Mouse (Mus musculus) limb, embryonic 13.5 days (tissue): ENCODE measurements at regions not wholly inside any gene's neighbourhood (a gene's known extent, or its start where the extent isn't known, plus 50 kb on each side); places are given as distances from the start of the nearest gene placed in this dataset.

Source experiments
- ATAC-seq: fragments of 200-750 bp; cut with Nextera tagmentation; 2 replicates; pipeline ENCODE4 v1.8.0; 2017; ENCODE audit warnings: low read depth, moderate number of reproducible peaks, moderate TSS enrichment; ENCODE audit not compliant: low FRiP score
- H3K27ac ChIP-seq: fragments of 300-500 bp; sonication (generic); 2 replicates; pipeline ENCODE4 v1.5.1; 2015; ENCODE audit warnings: inconsistent platforms, mild to moderate bottlenecking, moderate library complexity
- H3K27me3 ChIP-seq: fragments of 300-500 bp; sonication (generic); 2 replicates; pipeline ENCODE4 v1.6.1; 2015; ENCODE audit warnings: mild to moderate bottlenecking, inconsistent platforms
- H3K36me3 ChIP-seq: fragments of 300-500 bp; sonication (generic); 2 replicates; pipeline ENCODE4 v1.6.1; 2015; ENCODE audit warnings: inconsistent platforms, mild to moderate bottlenecking, moderate library complexity
- H3K4me1 ChIP-seq: fragments of 300-500 bp; sonication (generic); 2 replicates; pipeline ENCODE4 v1.6.1; 2015; ENCODE audit warnings: inconsistent platforms
- H3K4me2 ChIP-seq: fragments of 300-500 bp; sonication (generic); replicated peaks from 2 replicates; pipeline ENCODE4 v1.6.1; 2015; ENCODE audit warnings: inconsistent platforms, mild to moderate bottlenecking, moderate library complexity
- H3K4me3 ChIP-seq: fragments of 300-500 bp; sonication (generic); 2 replicates; pipeline ENCODE4 v1.5.1; 2015; ENCODE audit warnings: moderate library complexity, mild to moderate bottlenecking, inconsistent platforms
- H3K9ac ChIP-seq: fragments of 300-500 bp; sonication (generic); 2 replicates; pipeline ENCODE4 v1.6.1; 2015; ENCODE audit warnings: mild to moderate bottlenecking, inconsistent platforms
- H3K9me3 ChIP-seq: fragments of 300-500 bp; sonication (generic); 2 replicates; pipeline ENCODE4 v1.6.1; 2016; ENCODE audit warnings: inconsistent platforms
- WGBS: fragments of 180-500 bp; shearing (Covaris S2); methylation state at CpG from one replicate; pipeline ENCODE4 v1.1.7; 2015; 5-methylcytosine and 5-hydroxymethylcytosine counted together

GRCm38 (mm10) chr5:106026861-106027260, 150.5 kb downstream of the Zfp326 start:
- H3K4me2 ChIP-seq = no peak overlapping the region

DNA sequence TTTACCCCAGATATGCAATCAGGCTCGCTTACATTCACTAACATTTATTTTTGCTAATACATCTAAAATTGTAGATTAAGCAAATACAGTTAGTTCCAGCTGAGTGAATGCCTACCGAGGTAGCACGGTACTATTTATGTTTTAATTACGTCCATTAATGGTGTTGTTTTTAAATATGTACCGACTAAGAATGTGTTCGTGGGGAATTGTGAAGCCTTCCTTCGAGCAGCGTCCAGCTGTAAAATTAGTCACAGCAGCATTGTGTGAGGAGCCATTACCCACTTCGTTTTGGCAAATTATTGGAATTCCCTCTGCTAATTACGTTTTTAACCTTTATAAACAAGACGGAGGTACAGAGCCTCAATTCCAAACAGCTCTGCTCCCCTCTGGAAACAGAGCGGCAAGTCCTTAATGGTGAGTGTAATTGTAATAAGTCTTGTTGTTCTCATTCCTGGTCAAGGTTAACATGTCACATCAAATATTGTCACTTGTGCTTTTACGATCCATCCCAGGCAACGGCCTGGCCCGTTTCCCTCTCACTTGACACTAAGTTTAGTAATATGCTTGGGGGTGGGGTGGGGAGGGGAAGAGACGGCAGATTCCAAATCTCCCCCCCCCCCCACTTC, 128.0 kb downstream of the Zfp326 start:
- no peak for ATAC-seq
- no peaks in the 10 kb centered on the region for H3K9me3 ChIP-seq
- H3K4me2 ChIP-seq = peak overlapping the region; percentile 28; the same call in 1 of the 2 replicates
- no peaks in the 10 kb centered on the region for H3K36me3 ChIP-seq
- H3K27me3 ChIP-seq = peaks cover 31% of the 10 kb centered on the region
- no peak overlapping the region for H3K9ac ChIP-seq
- H3K27ac ChIP-seq = no peak overlapping the region
- H3K4me1 ChIP-seq = peaks cover 7% of the 10 kb centered on the region
- 21% methylated on average over 16 of the region's 16 CpGs for WGBS
- no peak overlapping the region for H3K4me3 ChIP-seq

More at GRCm38 (mm10) chr5:106026861-106027260, 150.5 kb downstream of the Zfp326 start:
- no peaks in the 10 kb centered on the region for H3K9me3 ChIP-seq
- WGBS = 59% methylated on average over 2 of the region's 2 CpGs
- no peak overlapping the region for H3K9ac ChIP-seq
- H3K27me3 ChIP-seq = no peaks in the 10 kb centered on the region
- H3K4me1 ChIP-seq = no peaks in the 10 kb centered on the region
- no peak for ATAC-seq
- no peaks in the 10 kb centered on the region for H3K36me3 ChIP-seq
- H3K4me3 ChIP-seq = no peak overlapping the region
- no peak overlapping the region for H3K27ac ChIP-seq

- peaks cover 31% of the 10 kb centered on the region for H3K27me3 ChIP-seq
- H3K4me2 ChIP-seq = no peak overlapping the region
- H3K36me3 ChIP-seq = no peaks in the 10 kb centered on the region
- no peak overlapping the region for H3K9ac ChIP-seq
- no peak overlapping the region for H3K4me3 ChIP-seq
- H3K4me1 ChIP-seq = peaks cover 7% of the 10 kb centered on the region
- H3K27ac ChIP-seq = no peak overlapping the region
- 59% methylated on average over 28 of the region's 28 CpGs for WGBS
- H3K9me3 ChIP-seq = no peaks in the 10 kb centered on the region
- ATAC-seq = no peak
Measured at GRCm38 (mm10) chr5:106003321-106004291, 127.2 kb downstream of the Zfp326 start.

DNA sequence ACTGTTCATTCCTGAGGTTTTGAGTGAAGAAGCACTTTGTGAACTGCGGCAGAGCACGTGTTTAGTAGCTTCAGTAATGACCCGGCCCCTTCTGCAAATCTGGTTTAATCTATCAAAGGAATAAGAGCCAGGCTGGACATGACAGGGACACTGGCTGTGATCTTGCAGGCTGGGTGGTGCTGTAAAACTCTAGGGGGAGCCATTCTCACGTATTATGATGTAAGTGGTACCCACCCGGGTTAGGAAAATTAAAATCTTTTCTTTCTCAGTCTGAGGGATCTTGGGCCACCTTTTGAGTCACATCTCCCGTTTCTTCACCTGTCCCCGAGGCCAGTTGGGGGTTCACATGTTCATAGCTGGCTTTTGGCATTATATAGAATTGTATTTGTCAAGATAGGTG, 126.0 kb downstream of the Zfp326 start:
- no peak overlapping the region for H3K9ac ChIP-seq
- no peak overlapping the region for H3K4me2 ChIP-seq
- no peak overlapping the region for H3K27ac ChIP-seq
- 29% methylated on average over 7 of the region's 7 CpGs for WGBS
- no peak overlapping the region for H3K4me3 ChIP-seq
- no peaks in the 10 kb centered on the region for H3K9me3 ChIP-seq
- H3K4me1 ChIP-seq = peaks cover 7% of the 10 kb centered on the region
- peaks cover 34% of the 10 kb centered on the region for H3K27me3 ChIP-seq
- H3K36me3 ChIP-seq = no peaks in the 10 kb centered on the region
- ATAC-seq = no peak

DNA sequence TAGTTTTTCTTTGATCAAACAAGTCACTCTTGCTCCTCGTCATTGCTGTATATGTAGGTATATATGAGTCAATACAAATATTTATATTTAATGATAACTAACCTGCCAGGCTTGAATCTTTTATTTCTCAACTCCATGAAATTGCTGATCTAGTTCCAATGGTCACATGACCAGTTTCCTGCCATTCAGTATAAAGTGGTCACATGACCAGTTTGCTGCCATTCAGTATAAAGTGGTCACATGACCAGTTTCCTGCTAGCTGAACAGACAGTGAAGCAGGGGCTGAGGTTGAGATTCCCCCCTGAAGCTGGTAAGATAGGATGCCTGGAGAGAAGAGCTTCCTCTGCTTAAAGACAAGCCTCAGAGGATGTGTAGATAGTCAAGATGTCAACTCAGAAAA, 117.9 kb downstream of the Zfp326 start:
- WGBS = 81% methylated on average over 1 of the region's 1 CpGs

DNA sequence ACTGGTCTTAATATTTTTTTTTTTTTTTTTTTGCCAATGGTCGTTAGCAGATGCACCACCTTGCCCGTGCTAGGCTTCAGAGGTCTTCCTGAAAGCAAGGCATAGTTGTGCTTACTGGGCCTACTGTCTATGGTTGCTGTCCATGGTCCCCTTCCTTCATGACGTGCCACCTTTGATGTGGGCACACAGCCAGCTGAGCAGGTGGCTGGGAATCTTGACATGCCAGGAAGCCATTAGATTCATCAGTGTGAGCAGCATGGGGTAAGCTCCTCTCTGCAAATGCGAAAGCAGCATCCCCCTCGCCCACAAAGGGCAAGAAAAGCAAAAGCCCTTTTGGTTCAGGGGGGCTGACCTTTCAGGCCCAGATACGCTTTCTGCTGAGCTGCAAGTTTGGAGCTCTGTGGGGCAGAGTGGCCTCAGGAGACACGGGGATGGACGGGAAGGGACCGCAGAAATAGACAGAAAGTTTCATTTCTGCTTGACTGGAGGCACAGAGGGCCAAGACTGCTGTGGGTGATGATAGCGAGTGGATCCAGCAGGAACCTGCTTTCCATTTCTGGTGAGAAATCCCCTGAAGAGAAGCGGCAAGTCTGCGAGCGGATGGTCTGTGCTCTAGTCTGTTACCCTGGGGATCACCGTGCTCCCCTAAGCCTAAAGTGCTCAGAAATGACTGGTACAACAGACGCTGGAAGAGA, 116.8 kb downstream of the Zfp326 start:
- no peak overlapping the region for H3K4me2 ChIP-seq
- no peaks in the 10 kb centered on the region for H3K4me1 ChIP-seq
- no peak overlapping the region for H3K9ac ChIP-seq
- ATAC-seq = no peak
- WGBS = 73% methylated on average over 15 of the region's 15 CpGs
- H3K27me3 ChIP-seq = 0 out of 2 replicates have a peak, but pooled peaks cover 1% of the 10 kb centered on the region
- no peaks in the 10 kb centered on the region for H3K36me3 ChIP-seq
- H3K27ac ChIP-seq = no peak overlapping the region
- no peak overlapping the region for H3K4me3 ChIP-seq
- no peaks in the 10 kb centered on the region for H3K9me3 ChIP-seq

More for the DNA sequence above, 117.9 kb downstream of the Zfp326 start:
- Histone ChIP-seq H3K36me3 (no peaks in the 10 kb centered on the region), H3K4me2 (no peak overlapping the region), H3K27ac (no peak overlapping the region), H3K9me3 (no peaks in the 10 kb centered on the region), H3K27me3 (0 out of 2 replicates have a peak, but pooled peaks cover 2% of the 10 kb centered on the region), H3K4me1 (no peaks in the 10 kb centered on the region), H3K9ac (no peak overlapping the region), H3K4me3 (no peak overlapping the region)
- ATAC-seq = no peak

- 87% methylated on average over 12 of the region's 12 CpGs for WGBS
- Histone ChIP-seq H3K4me1 (no peaks in the 10 kb centered on the region), H3K9ac (no peak overlapping the region), H3K9me3 (no peaks in the 10 kb centered on the region), H3K27me3 (no peaks in the 10 kb centered on the region), H3K4me3 (no peak overlapping the region), H3K4me2 (no peak overlapping the region), H3K36me3 (no peaks in the 10 kb centered on the region), H3K27ac (no peak overlapping the region)
- no peak for ATAC-seq
Measured at GRCm38 (mm10) chr5:105990777-105991176, 114.4 kb downstream of the Zfp326 start.

GRCm38 (mm10) chr5:105986401-105986800, 110.0 kb downstream of the Zfp326 start:
- no peak overlapping the region for H3K4me3 ChIP-seq
- no peaks in the 10 kb centered on the region for H3K36me3 ChIP-seq
- H3K4me1 ChIP-seq = no peaks in the 10 kb centered on the region
- no peak overlapping the region for H3K4me2 ChIP-seq
- no peak overlapping the region for H3K27ac ChIP-seq
- peaks cover 3% of the 10 kb centered on the region; the same call in 1 of the 2 replicates for H3K27me3 ChIP-seq
- H3K9ac ChIP-seq = no peak overlapping the region
- 30% methylated on average over 7 of the region's 7 CpGs for WGBS
- no peaks in the 10 kb centered on the region for H3K9me3 ChIP-seq
- no peak for ATAC-seq

- WGBS = 65% methylated on average over 5 of the region's 5 CpGs
- no peak overlapping the region for H3K4me3 ChIP-seq
Measured at GRCm38 (mm10) chr5:105983131-105983530, 106.8 kb downstream of the Zfp326 start.

DNA sequence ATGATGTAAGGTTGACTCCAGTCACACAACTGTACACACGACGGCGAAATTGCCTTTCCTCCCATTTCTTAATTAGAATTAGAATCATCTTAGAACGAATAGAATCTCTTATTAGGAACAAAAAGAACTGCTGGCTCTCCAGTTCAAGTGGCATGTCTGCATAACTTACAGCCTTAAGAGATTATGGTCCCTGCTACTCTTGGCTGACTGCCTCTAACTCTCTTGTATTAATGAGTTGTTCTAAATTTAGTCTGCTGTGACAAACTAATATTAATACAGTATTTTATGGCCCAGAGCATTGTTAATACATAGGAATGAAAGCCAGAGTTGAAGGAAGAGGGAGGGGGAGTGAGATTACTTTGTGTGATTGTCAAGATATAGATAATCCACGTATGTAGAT, 100.4 kb downstream of the Zfp326 start:
- Histone ChIP-seq H3K4me2 (no peak overlapping the region), H3K36me3 (no peaks in the 10 kb centered on the region), H3K27ac (no peak overlapping the region), H3K4me3 (no peak overlapping the region), H3K9ac (no peak overlapping the region), H3K4me1 (peaks cover 2% of the 10 kb centered on the region; the same call in 1 of the 2 replicates), H3K27me3 (no peaks in the 10 kb centered on the region), H3K9me3 (no peaks in the 10 kb centered on the region)
- no peak for ATAC-seq
- 79% methylated on average over 5 of the region's 5 CpGs for WGBS

More at GRCm38 (mm10) chr5:105983131-105983530, 106.8 kb downstream of the Zfp326 start:
- ATAC-seq = no peak
- H3K27me3 ChIP-seq = peaks cover 3% of the 10 kb centered on the region; the same call in 1 of the 2 replicates
- no peaks in the 10 kb centered on the region for H3K36me3 ChIP-seq
- no peaks in the 10 kb centered on the region for H3K9me3 ChIP-seq
- H3K9ac ChIP-seq = no peak overlapping the region
- no peak overlapping the region for H3K4me2 ChIP-seq
- H3K4me1 ChIP-seq = no peaks in the 10 kb centered on the region
- H3K27ac ChIP-seq = no peak overlapping the region

DNA sequence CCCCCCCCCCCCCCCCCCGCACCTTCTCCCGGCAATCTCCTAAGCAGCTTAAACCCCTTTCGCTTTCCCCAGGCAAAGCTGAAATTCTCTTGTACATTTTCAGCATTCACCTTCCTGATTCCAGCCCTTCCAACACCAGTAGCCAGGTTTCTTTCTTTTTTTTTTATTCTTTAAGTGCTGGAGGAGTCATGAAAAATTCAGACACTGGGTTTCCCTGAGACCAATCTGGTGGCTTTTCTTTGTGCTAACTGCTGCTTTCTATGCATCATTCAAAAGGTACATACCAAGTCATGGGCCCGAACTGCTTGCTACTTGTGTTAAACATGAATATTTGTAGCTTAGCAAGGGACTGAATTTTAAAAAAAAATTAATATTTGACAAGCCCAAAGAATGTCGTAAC, 99.7 kb downstream of the Zfp326 start:
- no peak overlapping the region for H3K9ac ChIP-seq
- H3K36me3 ChIP-seq = no peaks in the 10 kb centered on the region
- H3K27me3 ChIP-seq = no peaks in the 10 kb centered on the region
- peak overlapping the region; percentile 30; the same call in 1 of the 2 replicates for H3K4me3 ChIP-seq
- H3K4me2 ChIP-seq = peak overlapping the region; percentile 59
- 66% methylated on average over 5 of the region's 5 CpGs for WGBS
- peaks cover 5% of the 10 kb centered on the region; the same call in 1 of the 2 replicates for H3K4me1 ChIP-seq
- no peak overlapping the region for H3K27ac ChIP-seq
- no peaks in the 10 kb centered on the region for H3K9me3 ChIP-seq
- no peak for ATAC-seq
